Mouse (Mus musculus) brain, embryonic 14.5 days (tissue): ENCODE data around the gene Col11a2.

Experiments
- CTCF ChIP-seq: fragments of 200-500 bp; IDR thresholded peaks from 2 replicates; pipeline ENCODE4 v1.5.1; 2012; ENCODE audit warnings: inconsistent platforms, mild to moderate bottlenecking, moderate library complexity, borderline replicate concordance; ENCODE audit not compliant: insufficient read depth, insufficient read length; ENCODE audit errors: extremely low read depth
- POLR2A ChIP-seq: fragments of 200-500 bp; IDR thresholded peaks from 2 replicates; pipeline ENCODE4 v1.6.1; 2012; ENCODE audit warnings: mild to moderate bottlenecking, inconsistent platforms, borderline replicate concordance; ENCODE audit not compliant: poor library complexity, insufficient read depth, insufficient read length, severe bottlenecking; ENCODE audit errors: extremely low read depth

GRCm38 (mm10) chr17:34097272-34097671 lies 58.0 kb downstream of the Col11a2 start:
- TF ChIP-seq CTCF (no peak), POLR2A (no peak)
